Mouse (Mus musculus): ENCODE results near the gene Hrh1.
"Not testable (repeated sequence)": the region's sequence is repeated elsewhere in the genome, so short reads cannot be mapped to it uniquely, and the experiment has no call there.

Gene Hrh1

GRCm38 (mm10) chr6:114461536-114461935, 63.8 kb downstream of the Hrh1 start:
- peak; percentile 64 for DNase-seq (ENCODE audit: low read depth, low spot score)

- peak; percentile 64 for DNase-seq (ENCODE audit: low read depth, low spot score)
These were observed 65.0 kb downstream of the Hrh1 start for GRCm38 (mm10) chr6:114462747-114463146.

DNA sequence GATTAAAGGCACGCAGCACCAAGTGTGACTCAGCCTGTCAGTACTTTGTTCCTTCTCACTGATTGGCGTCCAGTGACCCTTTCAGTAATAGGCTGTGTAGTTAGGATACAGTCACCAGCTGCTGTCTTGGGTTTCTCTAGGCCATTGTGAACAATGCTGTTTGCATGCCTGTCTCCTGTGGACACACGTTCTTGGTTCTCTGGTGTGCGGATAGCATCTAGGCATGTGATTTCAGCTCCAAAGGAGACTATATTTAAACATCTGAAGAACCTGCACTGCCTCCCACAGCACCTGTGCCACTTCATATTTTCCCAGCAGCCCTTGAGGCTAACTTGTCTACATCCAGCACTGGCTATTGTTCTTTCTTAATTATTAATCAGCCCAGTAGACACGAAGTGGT, 75.8 kb downstream of the Hrh1 start:
- DNase-seq (ENCODE audit: low read depth, low spot score), result no peak

- no peak for DNase-seq (ENCODE audit: low read depth, low spot score)
These were observed 76.3 kb downstream of the Hrh1 start for GRCm38 (mm10) chr6:114474059-114474458.

- DNase-seq (ENCODE audit: low read depth, low spot score), result no peak
These were observed 77.2 kb downstream of the Hrh1 start for GRCm38 (mm10) chr6:114474911-114475310.

GRCm38 (mm10) chr6:114478771-114479170, 81.0 kb downstream of the Hrh1 start:
- no peak for DNase-seq (ENCODE audit: low read depth, low spot score)

GRCm38 (mm10) chr6:114479644-114480410, 82.1 kb downstream of the Hrh1 start:
- DNase-seq (ENCODE audit: low read depth, low spot score), result peak; percentile 30

DNA sequence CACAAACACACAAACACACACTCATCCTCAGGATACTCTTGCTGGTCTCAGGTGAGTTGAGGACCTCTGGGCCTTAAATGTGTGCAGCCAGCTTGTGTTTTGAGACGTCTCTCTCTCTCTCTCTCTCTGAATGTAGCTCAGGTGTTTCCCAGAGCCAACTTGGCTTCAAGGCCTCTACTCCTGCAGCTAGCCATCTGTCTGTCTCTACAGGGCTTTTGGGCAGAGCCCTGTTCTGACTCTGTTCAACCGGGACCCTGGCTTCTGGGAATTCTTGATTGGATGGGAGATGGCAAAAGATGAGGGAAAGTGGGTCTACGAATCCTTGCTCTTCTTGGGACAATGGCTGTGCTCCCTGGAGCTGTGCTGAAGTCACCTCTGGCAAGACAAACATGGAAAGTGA, 91.6 kb downstream of the Hrh1 start:
- no peak for DNase-seq (ENCODE audit: low read depth, low spot score)

- DNase-seq (ENCODE audit: low read depth, low spot score), result not testable (repeated sequence)
These were observed 94.9 kb downstream of the Hrh1 start for GRCm38 (mm10) chr6:114492588-114492987.

- DNase-seq (ENCODE audit: low read depth, low spot score), result peak; percentile 31
These were observed 97.3 kb downstream of the Hrh1 start for GRCm38 (mm10) chr6:114494987-114495386.

- not testable (repeated sequence) for DNase-seq (ENCODE audit: low read depth, low spot score)
These were observed 116.3 kb downstream of the Hrh1 start for GRCm38 (mm10) chr6:114514038-114514437.

- DNase-seq (ENCODE audit: low read depth, low spot score), result not testable (repeated sequence)
These were observed 131.0 kb downstream of the Hrh1 start for GRCm38 (mm10) chr6:114528709-114529108.

Measured in ZHBTc4 (cell line).